Mouse (Mus musculus) left cerebral cortex, postnatal 14 days (tissue): Measurements from ENCODE around the gene Trim47. TPM values are rescaled to one million over a fixed set of nuclear protein-coding genes. Genes with fewer than 3 reads are reported as not detected.
"Not testable (repeated sequence)": the region's sequence is repeated elsewhere in the genome, so short reads cannot be mapped to it uniquely, and the experiment has no call there.

Source experiments
- DNase-seq, 2 experiments: peaks; one replicate each; pipeline ENCODE4 v3.0.0; 2021 to 2022; ENCODE audit warnings: low spot score in 2 of 2, mixed read lengths in 1 of 2
- intact Hi-C: fragments of 180-260 bp; cut with DNase I; formaldehyde crosslinking; loops from one replicate; pipeline ENCODE4 v1.15.1; 2025
- total RNA-seq, 2 experiments: library from RNA; stranded (reverse); gene quantifications; 2 replicates each; pipeline ENCODE4 v1.2.3; 2021

The Trim47 gene
- total RNA-seq, 2 experiments from 2014 or later, result 8.7 to 9.0 TPM

GRCm38 (mm10) chr11:116095573-116095972 is 31.4 kb downstream of the Trim47 start:
- no peak for DNase-seq
- intact Hi-C loops, result no loop called here

GRCm38 (mm10) chr11:116093771-116094565 is 33.0 kb downstream of the Trim47 start:
- intact Hi-C loops, result no loop called here
- DNase-seq, result no peak

- DNase-seq, intact Hi-C loops: not testable (repeated sequence)
Measured at GRCm38 (mm10) chr11:116092959-116093358, 34.1 kb downstream of the Trim47 start.

DNA sequence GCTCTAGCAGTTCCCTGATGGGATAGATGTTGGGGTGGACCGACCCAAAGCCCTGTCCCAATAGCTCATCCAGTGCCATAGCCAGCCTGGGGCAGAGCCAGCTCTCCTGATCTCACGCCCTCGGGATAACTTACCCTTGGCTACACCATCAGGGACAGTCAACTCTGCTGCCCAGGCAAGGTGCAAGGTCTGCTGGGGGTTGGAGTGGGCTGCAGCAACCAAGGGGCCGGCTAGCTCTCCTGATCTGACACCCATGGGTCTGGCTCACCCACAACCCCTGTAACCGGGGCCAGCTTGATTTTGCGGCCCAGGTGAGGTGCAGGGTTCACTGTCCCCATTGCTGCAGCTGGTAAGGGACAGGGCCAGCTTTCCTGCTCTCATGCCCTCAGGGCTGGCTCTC is 35.4 kb downstream of the Trim47 start:
- DNase-seq, result no peak
- intact Hi-C loops, result no loop called here

DNA sequence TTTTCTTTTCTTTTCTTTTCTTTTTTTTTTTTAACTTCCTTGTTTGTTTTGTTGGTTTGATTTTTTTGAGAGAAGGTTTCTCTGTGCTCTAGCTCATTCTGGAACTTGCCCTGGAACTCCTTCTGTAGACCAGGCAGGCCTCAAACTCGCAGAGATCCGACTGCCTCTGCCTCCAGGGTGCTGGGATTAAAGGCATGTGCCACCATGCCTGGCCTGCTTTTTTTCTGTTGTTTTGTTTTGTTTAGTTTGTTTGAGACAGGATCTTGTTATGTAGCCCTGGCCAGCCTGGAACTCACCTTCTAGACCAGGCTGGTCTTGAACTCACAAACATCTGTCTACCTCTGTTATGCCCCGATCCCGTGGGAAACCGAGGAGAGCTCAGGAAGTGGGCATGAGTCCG is 37.5 kb downstream of the Trim47 start:
- DNase-seq, result no peak
- intact Hi-C loops, result loop anchor here (5.0 kb wide), 1 partner anchor 57 kb away; the partner anchor contains the start of gene Unk

DNA sequence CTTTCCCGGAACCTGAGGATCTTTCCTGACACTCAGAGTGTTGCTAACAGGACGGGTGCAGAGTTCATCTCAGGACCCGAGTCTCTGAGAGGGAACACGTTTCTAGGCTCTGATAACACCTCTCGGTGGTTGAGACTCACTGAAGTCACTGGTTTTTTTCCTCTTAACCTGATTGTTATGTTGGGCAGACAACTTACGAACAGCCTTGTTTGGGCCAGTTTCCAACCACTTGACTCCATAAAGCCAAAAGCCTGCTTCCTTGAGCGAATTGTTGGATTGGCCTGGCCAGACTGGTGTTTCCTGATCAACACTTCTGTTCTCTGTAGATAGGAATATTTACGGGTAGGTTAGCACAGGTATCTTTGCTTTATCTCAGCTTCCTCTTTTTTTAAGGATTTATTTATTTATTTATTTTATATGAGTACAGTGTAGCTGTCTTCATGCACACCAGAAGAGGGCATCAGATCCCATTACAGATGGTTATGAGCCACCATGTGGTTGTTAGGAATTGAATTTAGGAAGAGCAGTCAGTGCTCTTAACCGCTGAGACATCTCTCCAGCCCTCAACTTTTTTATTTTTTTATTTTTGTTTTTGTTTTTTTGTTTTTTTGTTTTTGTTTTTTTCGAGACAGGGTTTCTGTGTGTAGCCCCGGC is 38.1 kb downstream of the Trim47 start:
- no peak for DNase-seq
- intact Hi-C loops, result loop anchor here (5.0 kb wide), 1 partner anchor 57 kb away; the partner anchor contains the start of gene Unk

DNA sequence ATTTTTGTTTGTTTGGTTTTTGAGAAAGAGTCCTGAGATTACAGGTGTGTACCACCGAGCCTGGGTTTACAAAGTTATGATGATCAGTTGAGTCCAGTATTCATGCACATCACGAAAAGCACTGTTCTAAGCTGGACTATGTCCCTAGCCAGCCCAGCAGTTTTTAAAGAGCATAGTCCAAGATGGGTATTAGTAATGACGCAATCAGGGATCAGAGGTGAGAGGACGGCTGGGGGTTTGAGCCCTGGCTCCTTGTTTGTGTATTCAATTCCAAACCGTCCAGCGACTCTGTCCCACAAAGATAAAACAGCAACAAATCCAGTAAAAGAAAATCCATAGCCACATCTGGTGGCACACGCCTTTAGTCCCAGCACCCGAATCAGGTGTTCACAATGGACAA is 38.8 kb downstream of the Trim47 start:
- intact Hi-C loops, result loop anchor here (5.0 kb wide), 1 partner anchor 56 kb away; the partner anchor contains the start of gene Unk

DNA sequence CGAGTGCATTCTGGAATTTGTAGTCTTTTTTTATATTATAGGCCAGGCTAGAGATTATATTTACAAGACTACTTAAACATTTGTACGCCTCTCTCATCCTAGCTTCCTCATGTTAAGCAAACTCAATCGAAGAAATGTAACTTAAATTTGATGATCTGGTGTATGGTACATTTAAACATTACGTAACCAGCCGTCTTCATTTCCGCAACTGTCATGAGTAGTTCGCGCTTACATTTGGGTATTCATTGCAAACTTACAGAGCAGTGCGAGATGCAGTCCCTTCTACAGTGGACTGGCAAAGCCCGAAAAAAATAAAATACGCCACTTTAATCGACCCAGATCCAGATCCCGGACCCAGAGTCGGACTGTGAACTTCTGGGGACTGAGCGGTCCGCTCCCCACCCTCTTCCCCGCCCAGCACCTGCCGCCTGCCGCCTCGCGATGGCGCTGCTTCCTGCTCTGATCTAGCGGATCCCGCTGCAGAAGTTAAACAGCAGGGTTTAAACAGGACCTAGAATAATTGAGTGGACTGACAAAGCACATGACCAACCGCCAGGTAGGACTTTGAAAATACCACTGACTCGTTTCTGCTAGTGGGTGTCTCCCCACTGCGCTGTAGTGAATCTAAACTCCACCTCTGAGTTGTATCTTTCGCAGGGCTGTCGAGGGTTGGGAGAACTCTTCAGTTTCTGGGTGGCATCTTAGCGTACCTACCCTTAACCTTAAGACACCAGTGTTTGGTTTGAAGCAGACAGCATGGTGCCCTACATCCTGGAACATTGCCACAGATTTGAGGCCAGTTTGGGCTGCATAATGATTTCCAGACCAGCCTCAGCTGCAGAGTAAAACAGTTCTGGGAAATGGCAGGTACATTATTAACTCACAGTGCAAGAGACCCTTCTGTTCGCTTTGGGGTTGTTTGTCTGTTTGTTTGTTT is 39.5 kb downstream of the Trim47 start:
- intact Hi-C loops, result loop anchor here (1.0 to 5.0 kb wide), 2 partner anchors 43 to 55 kb away; partner anchors contain the start of gene Unk
- peak; percentile 77 to 85 for DNase-seq

More for the DNA sequence above, 38.8 kb downstream of the Trim47 start:
- no peak for DNase-seq

DNA sequence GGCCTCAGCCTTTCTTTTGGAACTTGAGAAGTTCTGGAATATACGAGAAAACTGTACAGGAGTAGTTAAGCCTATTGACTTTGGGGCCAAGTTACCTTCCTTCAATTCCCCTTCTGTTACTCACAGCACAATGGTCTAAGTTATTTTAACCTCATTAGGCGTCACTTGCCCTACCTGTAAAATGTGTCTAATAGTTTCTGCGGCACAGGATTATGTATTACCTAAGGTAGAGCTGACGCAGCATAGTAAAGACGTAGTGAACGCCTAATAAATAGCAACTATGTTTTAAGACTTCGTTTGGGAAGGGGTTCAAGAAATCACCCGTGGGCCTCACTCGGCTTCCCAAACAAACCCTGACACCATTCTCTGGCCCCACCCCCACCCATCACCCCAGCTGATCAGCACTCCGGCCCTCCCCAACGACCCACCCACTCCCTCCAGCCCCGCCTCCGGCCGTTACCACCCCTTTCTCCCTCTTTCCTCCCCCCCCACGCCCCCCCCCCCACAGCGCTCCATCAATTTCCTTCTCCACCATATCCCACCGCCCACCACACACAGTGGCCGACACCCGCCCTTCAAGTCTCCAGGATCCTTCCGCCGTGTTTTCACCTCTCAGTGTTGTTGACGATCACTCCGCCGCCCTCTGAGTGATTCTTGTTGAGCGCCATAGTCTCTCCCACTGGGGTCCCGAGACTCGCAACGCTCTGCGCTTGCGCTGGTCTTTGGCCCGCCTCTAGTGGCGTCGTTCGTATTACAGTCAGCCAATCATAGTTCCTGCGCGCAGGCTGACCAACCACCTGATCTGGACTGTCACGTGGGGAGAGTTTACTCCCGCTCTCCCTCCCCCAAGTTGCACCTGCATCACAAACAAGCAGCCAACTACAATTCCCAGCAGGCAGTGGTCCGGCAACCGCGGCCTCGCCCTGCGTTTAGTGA is 40.5 kb downstream of the Trim47 start, which contains the start of gene Wbp2:
Wbp2 (minus strand) TSS at position 738 of the 936 bp plus-strand sequence.
- intact Hi-C loops, result loop anchor here (1.0 to 5.0 kb wide), 2 partner anchors 44 to 54 kb away; partner anchors contain the start of gene Unk
- DNase-seq, result peak; percentile 98 to 100

GRCm38 (mm10) chr11:116084166-116084565 is 42.8 kb downstream of the Trim47 start:
- no peak for DNase-seq
- intact Hi-C loops, result loop anchor here (5.0 kb wide), 1 partner anchor 67 kb away; no protein-coding TSS in a partner anchor

DNA sequence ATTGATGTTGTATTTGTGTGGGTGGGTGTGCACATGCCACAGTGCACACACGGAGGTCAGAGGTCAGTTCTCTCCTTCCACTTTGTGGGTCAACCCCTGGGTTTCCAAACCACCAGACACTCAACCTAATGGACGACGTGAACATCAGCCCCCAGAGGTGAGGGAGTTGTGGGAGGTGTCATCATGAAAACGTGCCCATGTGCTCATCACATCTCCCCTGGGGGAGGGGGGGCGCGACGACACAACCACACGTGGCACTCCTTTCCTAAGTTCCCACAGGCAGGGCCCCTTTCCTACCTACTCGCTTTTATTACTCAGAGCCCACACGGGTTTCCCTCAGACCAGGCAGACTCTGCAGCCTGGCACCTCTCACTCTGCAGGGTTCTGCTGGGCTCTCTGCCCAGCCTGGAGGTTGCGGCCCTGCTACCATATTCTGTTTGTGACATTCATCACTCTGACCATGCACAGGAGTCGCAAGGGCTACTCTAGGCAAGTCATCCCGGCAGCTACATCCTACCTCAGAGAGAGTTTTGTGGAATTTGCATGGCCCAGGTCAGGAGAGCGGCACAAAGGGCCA is 43.8 kb downstream of the Trim47 start:
- no peak for DNase-seq
- intact Hi-C loops, result loop anchor here (5.0 kb wide), 1 partner anchor 66 kb away; no protein-coding TSS in a partner anchor

DNA sequence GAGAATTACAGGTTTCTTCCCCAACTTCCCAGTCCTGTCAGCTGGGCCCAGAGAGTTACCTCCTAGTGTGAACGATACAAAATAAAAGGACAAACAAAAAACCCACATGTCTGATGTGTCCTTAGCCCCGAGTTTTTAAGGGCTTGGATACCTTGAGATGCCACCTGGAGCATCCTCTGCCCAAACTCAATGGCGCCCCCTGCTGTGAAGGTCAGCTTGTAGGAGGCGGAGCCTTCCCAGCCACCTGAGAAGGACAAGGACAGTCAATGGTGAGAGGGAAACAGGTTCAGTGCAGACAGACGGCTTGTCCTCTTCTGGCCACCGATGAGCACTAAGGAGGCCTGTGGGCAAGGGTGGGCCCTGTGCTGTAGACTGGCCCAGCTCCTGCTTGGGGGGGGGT is 45.9 kb downstream of the Trim47 start:
- no peak for DNase-seq
- intact Hi-C loops, result loop anchor here (5.0 kb wide), 1 partner anchor 64 kb away; no protein-coding TSS in a partner anchor

GRCm38 (mm10) chr11:116079511-116079910 is 47.5 kb downstream of the Trim47 start:
- intact Hi-C loops, result no loop called here
- DNase-seq, result peak; percentile 65 to 78

DNA sequence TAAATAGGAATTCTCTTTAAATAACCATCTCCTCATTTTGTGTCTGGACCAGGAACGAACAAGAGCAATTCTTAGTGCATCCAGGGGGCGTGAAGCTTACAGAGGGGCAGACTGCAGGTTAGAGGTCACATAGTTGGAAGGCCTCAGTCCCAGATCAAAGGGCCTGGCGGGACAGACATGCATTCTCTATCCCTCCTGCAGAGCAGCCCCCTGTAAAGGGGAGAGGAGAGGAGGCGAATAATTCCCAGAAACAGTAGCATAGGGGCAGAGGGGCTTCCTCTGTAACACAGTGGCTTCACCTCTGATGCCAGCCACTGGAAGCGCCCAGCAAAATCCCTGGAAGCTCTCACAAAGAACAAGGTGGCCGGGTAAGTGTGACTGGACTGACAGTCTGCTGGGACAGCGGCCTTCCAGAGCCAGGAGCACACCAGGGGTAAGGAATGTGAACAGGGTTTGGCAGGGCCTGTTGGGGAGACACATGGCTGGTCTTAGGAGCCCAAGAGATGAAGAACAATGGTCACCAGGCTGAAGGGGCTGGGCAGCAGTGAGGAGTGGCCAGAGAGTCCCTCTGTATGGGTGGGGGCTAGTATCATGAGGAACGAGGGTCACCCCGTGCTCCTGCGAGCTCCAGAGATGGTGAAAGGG is 48.2 kb downstream of the Trim47 start:
- intact Hi-C loops, result no loop called here
- DNase-seq, result no peak

- DNase-seq, result no peak
Measured at GRCm38 (mm10) chr11:116078221-116078620, 48.8 kb downstream of the Trim47 start.

GRCm38 (mm10) chr11:116077446-116078204 is 49.4 kb downstream of the Trim47 start, which contains the start of gene Unc13d:
TSS of gene Unc13d (minus strand) at chr11:116077961.
- intact Hi-C loops, result no loop called here
- no peak for DNase-seq

More at GRCm38 (mm10) chr11:116078221-116078620, 48.8 kb downstream of the Trim47 start:
- intact Hi-C loops, result no loop called here
